Mouse (Mus musculus): ENCODE data around the gene Lenep.

Lenep gene

GRCm38 (mm10) chr3:89367338-89367737 lies 35.3 kb downstream of the Lenep start:
- DNase-seq: no peak

- DNase-seq: no peak
These were observed 36.8 kb downstream of the Lenep start for GRCm38 (mm10) chr3:89365486-89366414.

- DNase-seq: no peak
These were observed 37.5 kb downstream of the Lenep start, which contains the start of gene Dcst1 for GRCm38 (mm10) chr3:89365153-89365485. TSS of gene Dcst1 (minus strand) at chr3:89365253.

- no peak for DNase-seq
These were observed 38.0 kb downstream of the Lenep start for GRCm38 (mm10) chr3:89364631-89365030.

- DNase-seq: no peak
These were observed 40.9 kb downstream of the Lenep start, which contains the start of gene Dcst2 for GRCm38 (mm10) chr3:89361675-89362074. TSS of gene Dcst2 (plus strand) at chr3:89361975.

- DNase-seq: no peak
These were observed 42.4 kb downstream of the Lenep start for GRCm38 (mm10) chr3:89360237-89360636.

GRCm38 (mm10) chr3:89359630-89360029 lies 43.0 kb downstream of the Lenep start:
- no peak for DNase-seq

GRCm38 (mm10) chr3:89356029-89356428 lies 46.6 kb downstream of the Lenep start:
- DNase-seq: no peak

GRCm38 (mm10) chr3:89355512-89355902 lies 47.1 kb downstream of the Lenep start:
- DNase-seq: no peak

- DNase-seq: peak; percentile 80
These were observed 47.6 kb downstream of the Lenep start for GRCm38 (mm10) chr3:89354816-89355511.

- no peak for DNase-seq
These were observed 51.3 kb downstream of the Lenep start for GRCm38 (mm10) chr3:89351271-89351670.
